Mouse (Mus musculus): Measurements from ENCODE around the gene Bicc1. TPM values are rescaled to one million over a fixed set of nuclear protein-coding genes. Genes with fewer than 3 reads are reported as not detected.

Bicc1 gene
- total RNA-seq (2014; rRNA removed), result 3.1 and 5.2 TPM in 2 replicates
- 3.4 and 4.6 TPM in 2 replicates for polyA plus RNA-seq (2015; fragmentation: Nextera tagmentation; extraction: Ambion mirVana)

- 8% methylated on average over 58 of the region's 69 CpGs for WGBS
- H3K27ac ChIP-seq (ENCODE audit: low read depth, low read length), result no peak within 1 kb of the TSS
- no peaks in the 10 kb centered on the region for H3K36me3 ChIP-seq (ENCODE audit: insufficient read depth)
- H3K4me2 ChIP-seq (ENCODE audit: low read depth), result peak within 1 kb of the TSS; percentile 97
- DNase-seq (no peak), ATAC-seq (peak; percentile 90)
- no peaks in the 10 kb centered on the region for H3K4me1 ChIP-seq (ENCODE audit: insufficient read depth)
- no peaks in the 10 kb centered on the region for H3K9me3 ChIP-seq (ENCODE audit: low read length)
- no peak for TF ChIP-seq CTCF (IDR thresholded peaks at IDR 0.05; ENCODE audit: low read depth)
- peak within 1 kb of the TSS; percentile 47 for H3K9ac ChIP-seq
- H3K4me3 ChIP-seq (ENCODE audit: low read depth, low read length), result peak within 1 kb of the TSS; percentile 65
- H3K27me3 ChIP-seq (ENCODE audit: insufficient read depth, low read length), result peaks cover 6% of the 10 kb centered on the region; the same call in 1 of the 2 replicates
Observed at GRCm38 (mm10) chr10:71159676-71160235, at the start of gene Bicc1. Gene Bicc1 (minus strand): TSS chr10:71159700.

- ATAC-seq (no peak), DNase-seq (no peak)
- no peaks in the 10 kb centered on the region for H3K4me1 ChIP-seq (ENCODE audit: insufficient read depth)
- no peak overlapping the region for H3K9ac ChIP-seq
- no peak overlapping the region for H3K4me2 ChIP-seq (ENCODE audit: low read depth)
- no peaks in the 10 kb centered on the region for H3K9me3 ChIP-seq (ENCODE audit: low read length)
- no peaks in the 10 kb centered on the region for H3K36me3 ChIP-seq (ENCODE audit: insufficient read depth)
- H3K27ac ChIP-seq (ENCODE audit: low read depth, low read length), result no peak overlapping the region
- no peak for TF ChIP-seq CTCF (IDR thresholded peaks at IDR 0.05; ENCODE audit: low read depth)
- no peaks in the 10 kb centered on the region for H3K27me3 ChIP-seq (ENCODE audit: insufficient read depth, low read length)
- 80% methylated on average over 2 of the region's 2 CpGs for WGBS
- no peak overlapping the region for H3K4me3 ChIP-seq (ENCODE audit: low read depth, low read length)
Observed at GRCm38 (mm10) chr10:71201512-71201911, 42.0 kb upstream of the Bicc1 start.

GRCm38 (mm10) chr10:71200964-71201363 is 41.5 kb upstream of the Bicc1 start:
- no peak overlapping the region for H3K27ac ChIP-seq (ENCODE audit: low read depth, low read length)
- H3K27me3 ChIP-seq (ENCODE audit: insufficient read depth, low read length), result no peaks in the 10 kb centered on the region
- H3K9me3 ChIP-seq (ENCODE audit: low read length), result no peaks in the 10 kb centered on the region
- H3K4me2 ChIP-seq (ENCODE audit: low read depth), result no peak overlapping the region
- DNase-seq, result no peak
- H3K36me3 ChIP-seq (ENCODE audit: insufficient read depth), result no peaks in the 10 kb centered on the region
- no peak for TF ChIP-seq CTCF (IDR thresholded peaks at IDR 0.05; ENCODE audit: low read depth)
- H3K4me1 ChIP-seq (ENCODE audit: insufficient read depth), result no peaks in the 10 kb centered on the region
- 43% methylated on average over 5 of the region's 5 CpGs for WGBS
- H3K9ac ChIP-seq, result no peak overlapping the region
- ATAC-seq, result peak; percentile 16; the same call in 1 of the 2 replicates
- no peak overlapping the region for H3K4me3 ChIP-seq (ENCODE audit: low read depth, low read length)

GRCm38 (mm10) chr10:71198676-71199075 is 39.2 kb upstream of the Bicc1 start:
- H3K27ac ChIP-seq (ENCODE audit: low read depth, low read length), result no peak overlapping the region
- WGBS, result 92% methylated on average over 8 of the region's 8 CpGs
- H3K36me3 ChIP-seq (ENCODE audit: insufficient read depth), result no peaks in the 10 kb centered on the region
- TF ChIP-seq CTCF (IDR thresholded peaks at IDR 0.05; ENCODE audit: low read depth), result no peak
- no peaks in the 10 kb centered on the region for H3K9me3 ChIP-seq (ENCODE audit: low read length)
- no peak for DNase-seq
- H3K4me2 ChIP-seq (ENCODE audit: low read depth), result no peak overlapping the region
- ATAC-seq, result no peak
- no peak overlapping the region for H3K4me3 ChIP-seq (ENCODE audit: low read depth, low read length)
- H3K9ac ChIP-seq, result no peak overlapping the region
- no peaks in the 10 kb centered on the region for H3K27me3 ChIP-seq (ENCODE audit: insufficient read depth, low read length)
- no peaks in the 10 kb centered on the region for H3K4me1 ChIP-seq (ENCODE audit: insufficient read depth)

- H3K4me2 ChIP-seq (ENCODE audit: low read depth), result no peak overlapping the region
- no peak overlapping the region for H3K4me3 ChIP-seq (ENCODE audit: low read depth, low read length)
- ATAC-seq, result no peak
- no peak for TF ChIP-seq CTCF (IDR thresholded peaks at IDR 0.05; ENCODE audit: low read depth)
- WGBS, result 86% methylated on average over 14 of the region's 14 CpGs
- H3K9me3 ChIP-seq (ENCODE audit: low read length), result no peaks in the 10 kb centered on the region
- no peaks in the 10 kb centered on the region for H3K4me1 ChIP-seq (ENCODE audit: insufficient read depth)
- H3K27me3 ChIP-seq (ENCODE audit: insufficient read depth, low read length), result no peaks in the 10 kb centered on the region
- no peak for DNase-seq
- no peaks in the 10 kb centered on the region for H3K36me3 ChIP-seq (ENCODE audit: insufficient read depth)
- no peak overlapping the region for H3K9ac ChIP-seq
- H3K27ac ChIP-seq (ENCODE audit: low read depth, low read length), result no peak overlapping the region
Observed at GRCm38 (mm10) chr10:71197036-71197785, 37.7 kb upstream of the Bicc1 start.

- ATAC-seq, result peak; percentile 36; the same call in 1 of the 2 replicates
Observed at GRCm38 (mm10) chr10:71195501-71195900, 36.0 kb upstream of the Bicc1 start.

GRCm38 (mm10) chr10:71194713-71195112 is 35.2 kb upstream of the Bicc1 start:
- Histone ChIP-seq H3K9ac (no peak overlapping the region), H3K27ac (ENCODE audit: low read depth, low read length) (no peak overlapping the region), H3K4me1 (ENCODE audit: insufficient read depth) (no peaks in the 10 kb centered on the region), H3K4me2 (ENCODE audit: low read depth) (no peak overlapping the region), H3K9me3 (ENCODE audit: low read length) (no peaks in the 10 kb centered on the region), H3K27me3 (ENCODE audit: insufficient read depth, low read length) (no peaks in the 10 kb centered on the region), H3K36me3 (ENCODE audit: insufficient read depth) (no peaks in the 10 kb centered on the region), H3K4me3 (ENCODE audit: low read depth, low read length) (no peak overlapping the region)
- 91% methylated on average over 7 of the region's 7 CpGs for WGBS
- TF ChIP-seq CTCF (IDR thresholded peaks at IDR 0.05; ENCODE audit: low read depth), result no peak
- ATAC-seq, result no peak
- DNase-seq, result no peak

More at GRCm38 (mm10) chr10:71195501-71195900, 36.0 kb upstream of the Bicc1 start:
- no peak for TF ChIP-seq CTCF (IDR thresholded peaks at IDR 0.05; ENCODE audit: low read depth)
- DNase-seq, result no peak
- Histone ChIP-seq H3K4me3 (ENCODE audit: low read depth, low read length) (no peak overlapping the region), H3K4me1 (ENCODE audit: insufficient read depth) (no peaks in the 10 kb centered on the region), H3K9me3 (ENCODE audit: low read length) (no peaks in the 10 kb centered on the region), H3K27me3 (ENCODE audit: insufficient read depth, low read length) (no peaks in the 10 kb centered on the region), H3K9ac (no peak overlapping the region), H3K27ac (ENCODE audit: low read depth, low read length) (no peak overlapping the region), H3K36me3 (ENCODE audit: insufficient read depth) (no peaks in the 10 kb centered on the region), H3K4me2 (ENCODE audit: low read depth) (no peak overlapping the region)
- WGBS, result 46% methylated on average over 9 of the region's 9 CpGs
